Mouse (Mus musculus): ENCODE results near the gene Foxl2. TPM values are rescaled to one million over a fixed set of nuclear protein-coding genes. Genes with fewer than 3 reads are reported as not detected.
A peak's percentile ranks its signal among the peaks of the same experiment; 100 is the strongest.

Foxl2 gene
- polyA plus RNA-seq (2015; fragmentation: Nextera tagmentation; extraction: Ambion mirVana), result not detected in 2 replicates

- TF ChIP-seq EP300 (IDR thresholded peaks at IDR 0.05), result no peak
- TF ChIP-seq CTCF (IDR thresholded peaks at IDR 0.05), result no peak
- WGBS, result under 1% methylated on average over 49 of the region's 58 CpGs
- H3K9me3 ChIP-seq (ENCODE audit: low read length), result no peaks in the 10 kb centered on the region
- H3K27me3 ChIP-seq (replicated peaks; ENCODE audit: insufficient read depth, low read length), result peaks cover 96% of the 10 kb centered on the region
- DNase-seq (ENCODE audit: low spot score) (no peak), ATAC-seq (peak; percentile 54)
- H3K4me2 ChIP-seq (replicated peaks; ENCODE audit: low read depth, low read length), result peak within 1 kb of the TSS; percentile 67
- peaks cover 17% of the 10 kb centered on the region for H3K4me1 ChIP-seq (ENCODE audit: insufficient read depth, low read depth, low read length)
- H3K36me3 ChIP-seq (ENCODE audit: insufficient read depth, low read length), result no peaks in the 10 kb centered on the region
- H3K27ac ChIP-seq (ENCODE audit: low read length), result no peak within 1 kb of the TSS
- H3K4me3 ChIP-seq (ENCODE audit: low read depth, low read length), result peak within 1 kb of the TSS; percentile 39
- no peak within 1 kb of the TSS for H3K9ac ChIP-seq (replicated peaks; ENCODE audit: low read depth)
Observed at GRCm38 (mm10) chr9:98955103-98955715, at the start of gene Foxl2. TSS of gene Foxl2 (plus strand) at chr9:98955288.

GRCm38 (mm10) chr9:98920629-98921523 lies 34.2 kb upstream of the Foxl2 start:
- WGBS, result 92% methylated on average over 5 of the region's 5 CpGs
- Histone ChIP-seq H3K9me3 (ENCODE audit: low read length) (no peaks in the 10 kb centered on the region), H3K9ac (replicated peaks; ENCODE audit: low read depth) (no peak overlapping the region), H3K27me3 (replicated peaks; ENCODE audit: insufficient read depth, low read length) (no peaks in the 10 kb centered on the region), H3K4me2 (replicated peaks; ENCODE audit: low read depth, low read length) (no peak overlapping the region), H3K27ac (ENCODE audit: low read length) (no peak overlapping the region), H3K4me1 (ENCODE audit: insufficient read depth, low read depth, low read length) (no peaks in the 10 kb centered on the region), H3K36me3 (ENCODE audit: insufficient read depth, low read length) (no peaks in the 10 kb centered on the region), H3K4me3 (ENCODE audit: low read depth, low read length) (no peak overlapping the region)
- no peak for ATAC-seq
- DNase-seq (ENCODE audit: low spot score), result no peak
- TF ChIP-seq CTCF (IDR thresholded peaks at IDR 0.05) (no peak), EP300 (IDR thresholded peaks at IDR 0.05) (no peak)

- H3K36me3 ChIP-seq (ENCODE audit: insufficient read depth, low read length), result no peaks in the 10 kb centered on the region
- H3K9me3 ChIP-seq (ENCODE audit: low read length), result no peaks in the 10 kb centered on the region
- no peak overlapping the region for H3K27ac ChIP-seq (ENCODE audit: low read length)
- no peak for TF ChIP-seq EP300 (IDR thresholded peaks at IDR 0.05)
- TF ChIP-seq CTCF (IDR thresholded peaks at IDR 0.05), result no peak
- H3K4me2 ChIP-seq (replicated peaks; ENCODE audit: low read depth, low read length), result no peak overlapping the region
- H3K4me3 ChIP-seq (ENCODE audit: low read depth, low read length), result no peak overlapping the region
- 27% methylated on average over 6 of the region's 6 CpGs for WGBS
- no peaks in the 10 kb centered on the region for H3K4me1 ChIP-seq (ENCODE audit: insufficient read depth, low read depth, low read length)
- H3K9ac ChIP-seq (replicated peaks; ENCODE audit: low read depth), result no peak overlapping the region
- DNase-seq (ENCODE audit: low spot score) (no peak), ATAC-seq (no peak)
- no peaks in the 10 kb centered on the region for H3K27me3 ChIP-seq (replicated peaks; ENCODE audit: insufficient read depth, low read length)
Observed at GRCm38 (mm10) chr9:98923119-98923518, 32.0 kb upstream of the Foxl2 start.

GRCm38 (mm10) chr9:98924183-98924582 lies 30.9 kb upstream of the Foxl2 start:
- H3K9me3 ChIP-seq (ENCODE audit: low read length), result no peaks in the 10 kb centered on the region
- no peak overlapping the region for H3K27ac ChIP-seq (ENCODE audit: low read length)
- no peak overlapping the region for H3K9ac ChIP-seq (replicated peaks; ENCODE audit: low read depth)
- no peak overlapping the region for H3K4me3 ChIP-seq (ENCODE audit: low read depth, low read length)
- ATAC-seq (no peak), DNase-seq (ENCODE audit: low spot score) (no peak)
- no peaks in the 10 kb centered on the region for H3K27me3 ChIP-seq (replicated peaks; ENCODE audit: insufficient read depth, low read length)
- H3K36me3 ChIP-seq (ENCODE audit: insufficient read depth, low read length), result no peaks in the 10 kb centered on the region
- TF ChIP-seq CTCF (IDR thresholded peaks at IDR 0.05), result no peak
- no peak for TF ChIP-seq EP300 (IDR thresholded peaks at IDR 0.05)
- H3K4me1 ChIP-seq (ENCODE audit: insufficient read depth, low read depth, low read length), result no peaks in the 10 kb centered on the region
- no peak overlapping the region for H3K4me2 ChIP-seq (replicated peaks; ENCODE audit: low read depth, low read length)
- WGBS, result 54% methylated on average over 6 of the region's 6 CpGs

- H3K4me1 ChIP-seq (ENCODE audit: insufficient read depth, low read depth, low read length), result no peaks in the 10 kb centered on the region
- no peak overlapping the region for H3K4me3 ChIP-seq (ENCODE audit: low read depth, low read length)
- H3K9me3 ChIP-seq (ENCODE audit: low read length), result no peaks in the 10 kb centered on the region
- no peaks in the 10 kb centered on the region for H3K27me3 ChIP-seq (replicated peaks; ENCODE audit: insufficient read depth, low read length)
- H3K4me2 ChIP-seq (replicated peaks; ENCODE audit: low read depth, low read length), result no peak overlapping the region
- no peak overlapping the region for H3K27ac ChIP-seq (ENCODE audit: low read length)
- 87% methylated on average over 2 of the region's 2 CpGs for WGBS
- DNase-seq (ENCODE audit: low spot score) (no peak), ATAC-seq (no peak)
- TF ChIP-seq EP300 (IDR thresholded peaks at IDR 0.05) (no peak), CTCF (IDR thresholded peaks at IDR 0.05) (peak; percentile 41; the same call in 1 of the 2 replicates)
- no peak overlapping the region for H3K9ac ChIP-seq (replicated peaks; ENCODE audit: low read depth)
- H3K36me3 ChIP-seq (ENCODE audit: insufficient read depth, low read length), result no peaks in the 10 kb centered on the region
Observed at GRCm38 (mm10) chr9:98929496-98929895, 25.6 kb upstream of the Foxl2 start.

GRCm38 (mm10) chr9:98932931-98933330 lies 22.2 kb upstream of the Foxl2 start:
- Histone ChIP-seq H3K9ac (replicated peaks; ENCODE audit: low read depth) (no peak overlapping the region), H3K4me1 (ENCODE audit: insufficient read depth, low read depth, low read length) (no peaks in the 10 kb centered on the region), H3K4me3 (ENCODE audit: low read depth, low read length) (no peak overlapping the region), H3K27ac (ENCODE audit: low read length) (no peak overlapping the region), H3K9me3 (ENCODE audit: low read length) (no peaks in the 10 kb centered on the region), H3K36me3 (ENCODE audit: insufficient read depth, low read length) (no peaks in the 10 kb centered on the region), H3K4me2 (replicated peaks; ENCODE audit: low read depth, low read length) (no peak overlapping the region), H3K27me3 (replicated peaks; ENCODE audit: insufficient read depth, low read length) (no peaks in the 10 kb centered on the region)
- no peak for TF ChIP-seq EP300 (IDR thresholded peaks at IDR 0.05)
- TF ChIP-seq CTCF (IDR thresholded peaks at IDR 0.05), result no peak
- no peak for DNase-seq (ENCODE audit: low spot score)
- ATAC-seq, result no peak
- 36% methylated on average over 6 of the region's 6 CpGs for WGBS

Data from lung, postnatal 0 days (tissue).